Mouse (Mus musculus) hindbrain, embryonic 16.5 days (tissue): ENCODE measurements around the gene Tmcc2. TPM values are rescaled to one million over a fixed set of nuclear protein-coding genes. Genes with fewer than 3 reads are reported as not detected.

Experiments
- ATAC-seq: fragments of 200-750 bp; cut with Nextera tagmentation; 2 replicates; pipeline ENCODE4 v1.8.0; 2017; ENCODE audit warnings: moderate TSS enrichment, moderate library complexity
- H3K27ac ChIP-seq: fragments of 300-500 bp; sonication (generic); 2 replicates; pipeline ENCODE4 v1.5.1; 2014; ENCODE audit warnings: low read depth, mild to moderate bottlenecking, control low read depth, low read length, moderate library complexity
- H3K27me3 ChIP-seq: fragments of 300-500 bp; sonication (generic); replicated peaks from 2 replicates; pipeline ENCODE4 v1.6.1; 2014; ENCODE audit warnings: low read length; ENCODE audit not compliant: control insufficient read depth, insufficient read depth
- H3K36me3 ChIP-seq: fragments of 300-500 bp; sonication (generic); 2 replicates; pipeline ENCODE4 v1.6.1; 2014; ENCODE audit warnings: mild to moderate bottlenecking, low read length, moderate library complexity, mixed read lengths; ENCODE audit not compliant: control insufficient read depth, insufficient read depth
- H3K4me1 ChIP-seq: fragments of 300-500 bp; sonication (generic); 2 replicates; pipeline ENCODE4 v1.6.1; 2014; ENCODE audit warnings: low read depth, low read length; ENCODE audit not compliant: control insufficient read depth, insufficient read depth
- H3K4me2 ChIP-seq: fragments of 300-500 bp; sonication (generic); 2 replicates; pipeline ENCODE4 v1.6.1; 2014; ENCODE audit warnings: mild to moderate bottlenecking, low read length, control low read depth, moderate library complexity
- H3K4me3 ChIP-seq: fragments of 300-500 bp; sonication (generic); 2 replicates; pipeline ENCODE4 v1.5.1; 2014; ENCODE audit warnings: mild to moderate bottlenecking, low read length, control low read depth, moderate library complexity
- H3K9ac ChIP-seq: fragments of 300-500 bp; sonication (generic); 2 replicates; pipeline ENCODE4 v1.6.1; 2014; ENCODE audit warnings: low read depth, mild to moderate bottlenecking, control low read depth, low read length, moderate library complexity
- H3K9me3 ChIP-seq: fragments of 300-500 bp; sonication (generic); 2 replicates; pipeline ENCODE4 v1.6.1; 2014; ENCODE audit warnings: mild to moderate bottlenecking, low read length, moderate library complexity; ENCODE audit not compliant: control insufficient read depth
- WGBS: fragments of 180-500 bp; shearing (Covaris S2); extraction: QIAGEN DNeasy Blood & Tissue Kit; methylation state at CpG from one replicate; pipeline ENCODE4 v1.1.7; 2014; 5-methylcytosine and 5-hydroxymethylcytosine counted together
- polyA plus RNA-seq: library from polyadenylated mRNA; unstranded; fragments of >200 nt; fragmentation: Nextera tagmentation; extraction: Ambion mirVana; gene quantifications from 2 replicates; pipeline ENCODE4 v1.2.1, GENCODE M21; 2015

Tmcc2 gene
- polyA plus RNA-seq, 1 experiment from 2014 or later, result 26.6 TPM

GRCm38 (mm10) chr1:132330397-132330796 lies 60.7 kb downstream of the Tmcc2 start:
- no peak for ATAC-seq
- 70% methylated on average over 15 of the region's 15 CpGs for WGBS
- H3K4me3 ChIP-seq, result no peak overlapping the region

GRCm38 (mm10) chr1:132329656-132330055 lies 61.4 kb downstream of the Tmcc2 start:
- no peak for ATAC-seq
- H3K9me3 ChIP-seq, result no peaks in the 10 kb centered on the region
- no peak overlapping the region for H3K9ac ChIP-seq
- H3K27ac ChIP-seq, result no peak overlapping the region
- no peak overlapping the region for H3K4me3 ChIP-seq
- no peak overlapping the region for H3K4me2 ChIP-seq
- no peaks in the 10 kb centered on the region for H3K27me3 ChIP-seq
- WGBS, result 87% methylated on average over 7 of the region's 7 CpGs
- peaks cover 6% of the 10 kb centered on the region; the same call in 1 of the 2 replicates for H3K36me3 ChIP-seq
- H3K4me1 ChIP-seq, result peaks cover 25% of the 10 kb centered on the region

More at GRCm38 (mm10) chr1:132330397-132330796, 60.7 kb downstream of the Tmcc2 start:
- no peak overlapping the region for H3K4me2 ChIP-seq
- peaks cover 27% of the 10 kb centered on the region for H3K4me1 ChIP-seq
- H3K27ac ChIP-seq, result no peak overlapping the region
- no peaks in the 10 kb centered on the region for H3K9me3 ChIP-seq
- H3K27me3 ChIP-seq, result no peaks in the 10 kb centered on the region
- H3K9ac ChIP-seq, result no peak overlapping the region
- peaks cover 6% of the 10 kb centered on the region; the same call in 1 of the 2 replicates for H3K36me3 ChIP-seq

- WGBS, result 95% methylated on average over 3 of the region's 3 CpGs
- Histone ChIP-seq H3K36me3 (peaks cover 6% of the 10 kb centered on the region; the same call in 1 of the 2 replicates), H3K27me3 (no peaks in the 10 kb centered on the region), H3K9ac (no peak overlapping the region), H3K4me1 (peaks cover 19% of the 10 kb centered on the region), H3K4me2 (no peak overlapping the region), H3K4me3 (no peak overlapping the region), H3K9me3 (no peaks in the 10 kb centered on the region), H3K27ac (no peak overlapping the region)
- no peak for ATAC-seq
These were observed 62.5 kb downstream of the Tmcc2 start for GRCm38 (mm10) chr1:132328565-132328964.

- H3K9ac ChIP-seq, result no peak overlapping the region
- WGBS, result 65% methylated on average over 17 of the region's 17 CpGs
These were observed 63.6 kb downstream of the Tmcc2 start for GRCm38 (mm10) chr1:132327477-132327876.

GRCm38 (mm10) chr1:132326777-132327176 lies 64.3 kb downstream of the Tmcc2 start:
- Histone ChIP-seq H3K9ac (no peak overlapping the region), H3K4me1 (peaks cover 25% of the 10 kb centered on the region), H3K4me3 (no peak overlapping the region), H3K36me3 (peaks cover 4% of the 10 kb centered on the region; the same call in 1 of the 2 replicates), H3K9me3 (no peaks in the 10 kb centered on the region), H3K4me2 (no peak overlapping the region), H3K27ac (peak overlapping the region; percentile 41), H3K27me3 (no peaks in the 10 kb centered on the region)
- 33% methylated on average over 9 of the region's 9 CpGs for WGBS
- peak; percentile 50 for ATAC-seq

More at GRCm38 (mm10) chr1:132327477-132327876, 63.6 kb downstream of the Tmcc2 start:
- H3K9me3 ChIP-seq, result no peaks in the 10 kb centered on the region
- H3K4me3 ChIP-seq, result no peak overlapping the region
- ATAC-seq, result no peak
- peaks cover 6% of the 10 kb centered on the region; the same call in 1 of the 2 replicates for H3K36me3 ChIP-seq
- no peak overlapping the region for H3K27ac ChIP-seq
- H3K4me1 ChIP-seq, result peaks cover 21% of the 10 kb centered on the region
- H3K4me2 ChIP-seq, result no peak overlapping the region
- no peaks in the 10 kb centered on the region for H3K27me3 ChIP-seq

- peaks cover 43% of the 10 kb centered on the region for H3K4me1 ChIP-seq
These were observed 68.2 kb downstream of the Tmcc2 start for GRCm38 (mm10) chr1:132322711-132323542.

GRCm38 (mm10) chr1:132321821-132322580 lies 69.1 kb downstream of the Tmcc2 start:
- Histone ChIP-seq H3K27ac (peak overlapping the region; percentile 73), H3K27me3 (no peaks in the 10 kb centered on the region), H3K4me2 (peak overlapping the region; percentile 16; the same call in 1 of the 2 replicates), H3K36me3 (no peaks in the 10 kb centered on the region), H3K9me3 (no peaks in the 10 kb centered on the region), H3K4me3 (no peak overlapping the region), H3K4me1 (peaks cover 45% of the 10 kb centered on the region), H3K9ac (peak overlapping the region; percentile 51)
- 31% methylated on average over 7 of the region's 7 CpGs for WGBS
- no peak for ATAC-seq

More at GRCm38 (mm10) chr1:132322711-132323542, 68.2 kb downstream of the Tmcc2 start:
- Histone ChIP-seq H3K9ac (peak overlapping the region; percentile 51), H3K27ac (peak overlapping the region; percentile 73), H3K9me3 (no peaks in the 10 kb centered on the region), H3K4me3 (no peak overlapping the region), H3K36me3 (no peaks in the 10 kb centered on the region), H3K4me2 (peak overlapping the region; percentile 16; the same call in 1 of the 2 replicates), H3K27me3 (no peaks in the 10 kb centered on the region)
- WGBS, result 16% methylated on average over 13 of the region's 13 CpGs
- ATAC-seq, result peak; percentile 85

- H3K9ac ChIP-seq, result no peak overlapping the region
- H3K27me3 ChIP-seq, result no peaks in the 10 kb centered on the region
- 25% methylated on average over 5 of the region's 5 CpGs for WGBS
- H3K27ac ChIP-seq, result peak overlapping the region; percentile 54
- H3K4me2 ChIP-seq, result peak overlapping the region; percentile 25
- peaks cover 47% of the 10 kb centered on the region for H3K4me1 ChIP-seq
- H3K9me3 ChIP-seq, result no peaks in the 10 kb centered on the region
- ATAC-seq, result 0 out of 2 replicates have a peak, but pooled peaks have one; percentile 15
- H3K36me3 ChIP-seq, result no peaks in the 10 kb centered on the region
- no peak overlapping the region for H3K4me3 ChIP-seq
These were observed 71.8 kb downstream of the Tmcc2 start for GRCm38 (mm10) chr1:132319242-132319641.
